Mouse (Mus musculus): Measurements from ENCODE around the gene Adamtsl3. TPM values are rescaled to one million over a fixed set of nuclear protein-coding genes. Genes with fewer than 3 reads are reported as not detected.

The Adamtsl3 gene
- total and polyA plus RNA-seq, 2 experiments from 2014 or later = 1.00 to 4.1 TPM

DNA sequence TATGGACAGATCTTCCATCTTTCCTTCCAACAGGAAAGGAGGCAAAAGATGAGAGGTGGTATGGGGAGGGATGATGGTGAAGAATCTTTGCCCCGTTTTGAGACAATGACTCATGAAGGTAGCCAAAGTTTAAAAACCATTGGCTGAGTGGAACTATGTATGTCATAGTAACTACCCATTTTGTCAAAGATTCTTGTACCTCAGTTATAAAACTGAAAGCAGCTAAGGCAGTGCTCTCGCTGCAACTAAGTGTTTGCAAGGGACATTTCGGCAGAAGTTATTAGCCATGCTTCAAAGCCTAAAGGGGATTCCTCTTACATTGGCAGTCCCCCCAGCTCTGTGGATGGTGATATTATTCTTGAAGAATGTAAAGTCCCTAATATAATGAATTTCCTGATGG lies 311.7 kb downstream of the Adamtsl3 start:
- Histone ChIP-seq H3K4me3 (ENCODE audit: low read depth, low read length) (no peak overlapping the region), H3K4me2 (ENCODE audit: low read depth, low read length) (no peak overlapping the region), H3K9me3 (replicated peaks; ENCODE audit: control insufficient read depth, low read length) (no peaks in the 10 kb centered on the region), H3K4me1 (ENCODE audit: control insufficient read depth, insufficient read depth) (0 out of 2 replicates have a peak, but pooled peaks cover 8% of the 10 kb centered on the region), H3K27ac (ENCODE audit: low read depth) (no peak overlapping the region), H3K27me3 (ENCODE audit: control insufficient read depth, insufficient read depth, low read length) (no peaks in the 10 kb centered on the region), H3K9ac (replicated peaks; ENCODE audit: low read depth, low read length) (no peak overlapping the region), H3K36me3 (replicated peaks; ENCODE audit: control insufficient read depth, insufficient read depth, low read length) (peaks cover 10% of the 10 kb centered on the region)
- no peak for TF ChIP-seq EP300 (IDR thresholded peaks at IDR 0.05; ENCODE audit: low read depth)
- no peak for TF ChIP-seq CTCF (IDR thresholded peaks at IDR 0.05; ENCODE audit: low read depth)
- ATAC-seq (ENCODE audit: insufficient read depth, low read depth) = no peak
- 90% methylated on average over 3 of the region's 3 CpGs for WGBS
- DNase-seq (ENCODE audit: low spot score) = no peak

DNA sequence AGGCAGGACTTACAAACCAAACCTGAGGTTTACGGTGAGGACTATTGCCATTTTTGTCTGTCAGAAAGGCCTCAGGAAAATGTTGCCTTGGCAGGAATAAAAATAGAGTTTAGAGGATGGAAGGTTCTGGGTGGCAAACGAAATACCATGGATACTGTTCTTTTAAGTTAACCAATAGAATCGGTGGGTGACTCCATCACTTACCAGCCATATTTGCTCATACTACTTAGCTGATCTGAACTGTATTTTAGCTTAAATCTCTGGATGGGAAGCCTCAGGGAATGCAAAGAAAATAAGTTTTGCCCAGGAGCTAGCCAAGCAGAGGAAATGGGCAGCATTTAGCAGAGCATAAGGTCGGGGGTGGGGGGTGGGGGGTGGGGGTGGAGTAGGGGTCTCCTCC lies 312.4 kb downstream of the Adamtsl3 start:
- Histone ChIP-seq H3K4me1 (ENCODE audit: control insufficient read depth, insufficient read depth) (0 out of 2 replicates have a peak, but pooled peaks cover 8% of the 10 kb centered on the region), H3K4me2 (ENCODE audit: low read depth, low read length) (peak overlapping the region; percentile 90), H3K27me3 (ENCODE audit: control insufficient read depth, insufficient read depth, low read length) (no peaks in the 10 kb centered on the region), H3K36me3 (replicated peaks; ENCODE audit: control insufficient read depth, insufficient read depth, low read length) (peaks cover 12% of the 10 kb centered on the region), H3K9ac (replicated peaks; ENCODE audit: low read depth, low read length) (0 out of 2 replicates have a peak overlapping the region, but pooled peaks have one; percentile 71), H3K27ac (ENCODE audit: low read depth) (no peak overlapping the region), H3K4me3 (ENCODE audit: low read depth, low read length) (peak overlapping the region; percentile 90), H3K9me3 (replicated peaks; ENCODE audit: control insufficient read depth, low read length) (no peaks in the 10 kb centered on the region)
- DNase-seq (ENCODE audit: low spot score) = no peak
- 0 out of 2 replicates have a peak, but pooled peaks have one; percentile 5 for ATAC-seq (ENCODE audit: insufficient read depth, low read depth)
- TF ChIP-seq EP300 (IDR thresholded peaks at IDR 0.05; ENCODE audit: low read depth) (no peak), CTCF (IDR thresholded peaks at IDR 0.05; ENCODE audit: low read depth) (no peak)
- WGBS = 32% methylated on average over 4 of the region's 4 CpGs

DNA sequence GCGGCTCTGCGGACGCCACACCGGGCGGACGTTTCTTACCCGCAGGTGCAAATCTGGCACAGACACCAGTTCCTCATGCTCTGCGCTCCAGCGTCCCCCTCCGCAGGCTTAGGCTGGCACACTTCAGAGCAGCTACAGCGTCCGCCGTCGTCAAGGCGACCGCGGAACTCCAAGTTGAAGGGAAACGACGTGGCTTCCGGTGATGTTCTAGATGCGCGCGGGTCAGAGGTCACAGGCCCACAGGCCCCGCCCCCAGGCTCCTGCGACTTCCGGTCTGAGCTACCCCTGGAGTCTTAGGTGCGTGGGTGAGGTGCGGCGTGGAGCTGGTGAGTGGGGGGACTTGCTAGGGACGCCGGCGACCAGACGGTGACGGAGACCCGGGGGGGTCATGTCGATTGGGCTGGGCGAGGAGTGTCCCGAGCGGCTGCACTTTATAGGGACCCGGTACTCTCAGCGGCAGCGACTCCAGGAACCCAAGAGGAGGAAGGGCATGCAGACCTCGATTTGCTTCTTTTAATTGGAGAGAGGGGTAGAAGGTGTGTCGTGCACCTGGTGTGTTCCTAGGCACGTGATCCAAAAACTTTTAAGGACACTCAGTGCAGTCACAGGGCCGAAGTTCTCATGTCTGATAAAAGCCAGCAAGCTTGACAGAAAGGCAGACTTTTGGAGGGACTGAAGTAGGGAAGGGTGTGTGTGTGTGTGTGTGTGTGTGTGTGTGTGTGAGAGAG lies 313.0 kb downstream of the Adamtsl3 start, which contains the start of the genes Saxo2 and Efl1:
Gene Saxo2, minus strand, starts transcription at position 176 of the 728 bp plus-strand sequence.
Gene Efl1, plus strand, starts transcription at position 262 of the 728 bp plus-strand sequence.
- DNase-seq (ENCODE audit: low spot score) (peak; percentile 94), ATAC-seq (ENCODE audit: insufficient read depth, low read depth) (peak; percentile 99)
- Histone ChIP-seq H3K27ac (ENCODE audit: low read depth) (peak within 1 kb of the TSS; percentile 67), H3K36me3 (replicated peaks; ENCODE audit: control insufficient read depth, insufficient read depth, low read length) (peaks cover 12% of the 10 kb centered on the region), H3K4me3 (ENCODE audit: low read depth, low read length) (peak within 1 kb of the TSS; percentile 90), H3K4me1 (ENCODE audit: control insufficient read depth, insufficient read depth) (0 out of 2 replicates have a peak, but pooled peaks cover 8% of the 10 kb centered on the region), H3K9ac (replicated peaks; ENCODE audit: low read depth, low read length) (peak within 1 kb of the TSS; percentile 71), H3K27me3 (ENCODE audit: control insufficient read depth, insufficient read depth, low read length) (no peaks in the 10 kb centered on the region), H3K9me3 (replicated peaks; ENCODE audit: control insufficient read depth, low read length) (no peaks in the 10 kb centered on the region), H3K4me2 (ENCODE audit: low read depth, low read length) (peak within 1 kb of the TSS; percentile 90)
- TF ChIP-seq EP300 (IDR thresholded peaks at IDR 0.05; ENCODE audit: low read depth) (no peak), CTCF (IDR thresholded peaks at IDR 0.05; ENCODE audit: low read depth) (no peak)
- WGBS = under 1% methylated on average over 46 of the region's 46 CpGs

DNA sequence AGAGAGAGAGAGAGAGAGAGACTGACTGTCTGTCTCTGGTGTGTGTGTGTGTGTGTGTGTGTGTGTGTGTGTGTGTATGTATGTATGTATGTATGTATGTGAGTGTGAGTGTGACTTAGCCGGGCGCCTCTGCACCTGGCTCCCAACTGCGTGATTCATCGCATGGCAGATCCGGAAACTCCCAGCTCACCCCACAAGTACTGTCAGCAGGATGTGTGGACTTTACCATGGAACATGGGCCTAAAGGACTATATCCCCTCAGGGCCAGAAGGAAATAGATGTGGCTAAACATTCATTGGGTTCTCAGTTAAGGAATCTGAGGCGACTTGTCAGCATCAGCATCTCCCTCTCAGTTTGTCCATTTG lies 313.6 kb downstream of the Adamtsl3 start:
- Histone ChIP-seq H3K9ac (replicated peaks; ENCODE audit: low read depth, low read length) (peak overlapping the region; percentile 71), H3K9me3 (replicated peaks; ENCODE audit: control insufficient read depth, low read length) (no peaks in the 10 kb centered on the region), H3K27ac (ENCODE audit: low read depth) (no peak overlapping the region), H3K4me1 (ENCODE audit: control insufficient read depth, insufficient read depth) (0 out of 2 replicates have a peak, but pooled peaks cover 8% of the 10 kb centered on the region), H3K27me3 (ENCODE audit: control insufficient read depth, insufficient read depth, low read length) (no peaks in the 10 kb centered on the region), H3K36me3 (replicated peaks; ENCODE audit: control insufficient read depth, insufficient read depth, low read length) (peaks cover 12% of the 10 kb centered on the region), H3K4me3 (ENCODE audit: low read depth, low read length) (peak overlapping the region; percentile 90), H3K4me2 (ENCODE audit: low read depth, low read length) (peak overlapping the region; percentile 90)
- TF ChIP-seq CTCF (IDR thresholded peaks at IDR 0.05; ENCODE audit: low read depth) = no peak
- no peak for TF ChIP-seq EP300 (IDR thresholded peaks at IDR 0.05; ENCODE audit: low read depth)
- DNase-seq (ENCODE audit: low spot score) (no peak), ATAC-seq (ENCODE audit: insufficient read depth, low read depth) (peak; percentile 7; the same call in 1 of the 2 replicates)
- 11% methylated on average over 6 of the region's 6 CpGs for WGBS

Other genes with a start within 250 kb of the Adamtsl3 start
- gene Sh3gl3, start 161.9 kb upstream of the Adamtsl3 start, total RNA-seq (2014; rRNA removed; ENCODE audit: low replicate concordance) = 1.1 and 2.2 TPM in 2 replicates
- 3.3 and 3.4 TPM in 2 replicates for gene Sh3gl3, start 161.9 kb upstream of the Adamtsl3 start, polyA plus RNA-seq (2015; fragmentation: Nextera tagmentation; extraction: Ambion mirVana)